Mouse (Mus musculus): ENCODE measurements around the gene Hoxa5. TPM values are rescaled to one million over a fixed set of nuclear protein-coding genes. Genes with fewer than 3 reads are reported as not detected.

Hoxa5 gene
- total and polyA plus RNA-seq, 3 experiments, result 0.83 to 4.1 (median 1.5) TPM

- in situ Hi-C loops (cut with MboI; ENCODE audit: low pct_ligation_motif_present, low pct_unique_long_range_greater_than_20kb, low sequenced_read_pairs) (loop anchor here (10.0 kb wide), 2 partner anchors 645 to 1015 kb away; no protein-coding TSS in a partner anchor), dilution Hi-C loops (cut with MboI; ENCODE audit: extremely low pct_ligation_motif_present, extremely low pct_unique_long_range_greater_than_20kb, low sequenced_read_pairs) (no loop called here)
- no peaks in the 10 kb centered on the region for H3K27me3 ChIP-seq (replicated peaks)
- H3K4me1 ChIP-seq (ENCODE audit: control insufficient read depth in 1 of 2, insufficient read depth in 2 of 2), result no peaks in the 10 kb centered on the region
- H3K79me2 ChIP-seq (replicated peaks; ENCODE audit: control insufficient read depth, extremely low read depth, insufficient read depth, poor library complexity, severe bottlenecking), result no peaks in the 10 kb centered on the region
- no peak overlapping the region for H3K4me3 ChIP-seq (replicated peaks in 1 of 3; ENCODE audit: low read depth in 2 of 3, low read length in 2 of 3, poor library complexity in 1 of 3)
- peaks cover 53% of the 10 kb centered on the region for H3K9me3 ChIP-seq (replicated peaks; ENCODE audit: low read length)
- no peak overlapping the region for H3K9ac ChIP-seq (ENCODE audit: insufficient read depth, low read depth)
- TF ChIP-seq ZKSCAN1 (IDR thresholded peaks at IDR 0.05; ENCODE audit: borderline replicate concordance, low read depth, low read length) (no peak), NRF1 (IDR thresholded peaks at IDR 0.05; ENCODE audit: low read depth, low read length) (no peak), CHD1 (IDR thresholded peaks at IDR 0.05; ENCODE audit: low read depth, low read length) (no peak), UBTF (IDR thresholded peaks at IDR 0.05; ENCODE audit: low read depth, low read length) (no peak), KAT2A (IDR thresholded peaks at IDR 0.05; ENCODE audit: insufficient replicate concordance, low read length) (no peak), ZNF384 (IDR thresholded peaks at IDR 0.05; ENCODE audit: low read depth, low read length) (no peak)
- peaks cover 11 to 63% of the 10 kb centered on the region in 2 experiments for H3K36me3 ChIP-seq (replicated peaks in 1 of 2; ENCODE audit: control insufficient read depth in 1 of 2, insufficient read depth in 1 of 2, low read length in 1 of 2)
- DNase-seq (ENCODE audit: extremely low read depth), result no peak
- no peak overlapping the region for H3K4me2 ChIP-seq (ENCODE audit: insufficient read depth, low read depth, poor library complexity, severe bottlenecking)
- no peak overlapping the region for H3K27ac ChIP-seq (ENCODE audit: insufficient read depth, low read depth)
These were observed 25.4 kb upstream of the Hoxa5 start for GRCm38 (mm10) chr6:52229558-52230416.

- Histone ChIP-seq H3K27me3 (replicated peaks) (no peaks in the 10 kb centered on the region), H3K9me3 (replicated peaks; ENCODE audit: low read length) (peaks cover 43% of the 10 kb centered on the region), H3K4me1 (ENCODE audit: control insufficient read depth in 1 of 2, insufficient read depth in 2 of 2) (no peaks in the 10 kb centered on the region), H3K4me3 (replicated peaks in 1 of 3; ENCODE audit: low read depth in 2 of 3, low read length in 2 of 3, poor library complexity in 1 of 3) (no peak overlapping the region), H3K9ac (ENCODE audit: insufficient read depth, low read depth) (no peak overlapping the region), H3K36me3 (replicated peaks in 1 of 2; ENCODE audit: control insufficient read depth in 1 of 2, insufficient read depth in 1 of 2, low read length in 1 of 2) (peaks cover 9 to 53% of the 10 kb centered on the region in 2 experiments), H3K79me2 (replicated peaks; ENCODE audit: control insufficient read depth, extremely low read depth, insufficient read depth, poor library complexity, severe bottlenecking) (no peaks in the 10 kb centered on the region), H3K27ac (ENCODE audit: insufficient read depth, low read depth) (no peak overlapping the region), H3K4me2 (ENCODE audit: insufficient read depth, low read depth, poor library complexity, severe bottlenecking) (no peak overlapping the region)
- dilution Hi-C loops (cut with MboI; ENCODE audit: extremely low pct_ligation_motif_present, extremely low pct_unique_long_range_greater_than_20kb, low sequenced_read_pairs), result no loop called here
- DNase-seq (ENCODE audit: extremely low read depth), result no peak
- TF ChIP-seq SIN3A (IDR thresholded peaks at IDR 0.05; ENCODE audit: low read length) (no peak), RCOR1 (conservative IDR thresholded peaks at IDR 0.05; ENCODE audit: low read depth, low read length) (no peak), UBTF (IDR thresholded peaks at IDR 0.05; ENCODE audit: low read depth, low read length) (no peak), POLR2A (IDR thresholded peaks at IDR 0.05; ENCODE audit: low read depth, low read length) (no peak), RAD21 (IDR thresholded peaks at IDR 0.05; ENCODE audit: low read depth, low read length) (no peak), SMC3 (IDR thresholded peaks at IDR 0.05; ENCODE audit: low read depth, low read length) (no peak)
- in situ Hi-C loops (cut with MboI; ENCODE audit: low pct_ligation_motif_present, low pct_unique_long_range_greater_than_20kb, low sequenced_read_pairs), result loop anchor here (10.0 kb wide), 2 partner anchors 644 to 1014 kb away; no protein-coding TSS in a partner anchor
These were observed 24.4 kb upstream of the Hoxa5 start for GRCm38 (mm10) chr6:52228475-52229465.
